Mouse (Mus musculus) heart, embryonic 10.5 days (tissue): ENCODE measurements at regions not wholly inside any gene's neighbourhood (a gene's known extent, or its start where the extent isn't known, plus 50 kb on each side); places are given as distances from the start of the nearest gene placed in this dataset.
A peak's percentile ranks its signal among the peaks of the same experiment; 100 is the strongest.

Source experiments
- DNase-seq: peaks from one replicate; pipeline ENCODE4 v3.0.0-alpha.2; 2017; ENCODE audit warnings: low spot score
- H3K27ac ChIP-seq: fragments of 300-500 bp; sonication (generic); 2 replicates; pipeline ENCODE4 v1.5.1; 2016; ENCODE audit warnings: mild to moderate bottlenecking
- H3K27me3 ChIP-seq: fragments of 300-500 bp; sonication (generic); 2 replicates; pipeline ENCODE4 v1.6.1; 2016; ENCODE audit warnings: mild to moderate bottlenecking; ENCODE audit not compliant: poor library complexity, insufficient read depth, severe bottlenecking
- H3K36me3 ChIP-seq: fragments of 300-500 bp; sonication (generic); 2 replicates; pipeline ENCODE4 v1.6.1; 2016; ENCODE audit warnings: mild to moderate bottlenecking, moderate library complexity
- H3K4me1 ChIP-seq: fragments of 300-500 bp; sonication (generic); 2 replicates; pipeline ENCODE4 v1.6.1; 2016; ENCODE audit warnings: mild to moderate bottlenecking
- H3K4me3 ChIP-seq: fragments of 300-500 bp; sonication (generic); 2 replicates; pipeline ENCODE4 v1.5.1; 2016; ENCODE audit warnings: mild to moderate bottlenecking, moderate library complexity
- H3K9me3 ChIP-seq: fragments of 300-500 bp; sonication (generic); 2 replicates; pipeline ENCODE4 v1.6.1; 2016; ENCODE audit warnings: mild to moderate bottlenecking, moderate library complexity
- WGBS: fragments of 180-500 bp; shearing (Covaris S2); methylation state at CpG from one replicate; pipeline ENCODE4 v1.1.7; 2016; 5-methylcytosine and 5-hydroxymethylcytosine counted together

DNA sequence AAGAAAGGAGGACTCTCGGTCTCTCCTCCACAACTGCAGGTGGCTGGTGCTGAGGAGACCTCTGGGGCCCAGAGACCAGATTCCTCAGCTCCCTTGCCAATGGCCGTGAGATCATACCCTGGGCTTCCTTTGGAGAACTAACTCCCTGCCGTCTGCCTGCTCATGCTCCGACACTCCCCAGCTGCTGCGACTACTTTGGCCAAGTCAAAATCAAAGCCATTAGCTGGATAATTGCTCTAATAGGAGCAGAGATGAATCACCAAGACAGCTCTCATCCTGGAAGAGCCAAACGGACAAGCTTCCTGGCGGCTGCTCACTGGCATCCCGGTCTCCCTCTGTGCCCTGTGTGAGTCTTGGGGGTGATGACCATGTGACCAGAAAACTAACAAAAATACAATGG is 198.3 kb upstream of the A430005L14Rik start:
- no peak overlapping the region for H3K27ac ChIP-seq
- H3K27me3 ChIP-seq = no peaks in the 10 kb centered on the region; the same call in 1 of the 2 replicates
- H3K4me3 ChIP-seq = no peak overlapping the region
- WGBS = 72% methylated on average over 8 of the region's 8 CpGs
- no peak for DNase-seq
- H3K36me3 ChIP-seq = no peaks in the 10 kb centered on the region
- no peaks in the 10 kb centered on the region for H3K9me3 ChIP-seq
- H3K4me1 ChIP-seq = no peaks in the 10 kb centered on the region

DNA sequence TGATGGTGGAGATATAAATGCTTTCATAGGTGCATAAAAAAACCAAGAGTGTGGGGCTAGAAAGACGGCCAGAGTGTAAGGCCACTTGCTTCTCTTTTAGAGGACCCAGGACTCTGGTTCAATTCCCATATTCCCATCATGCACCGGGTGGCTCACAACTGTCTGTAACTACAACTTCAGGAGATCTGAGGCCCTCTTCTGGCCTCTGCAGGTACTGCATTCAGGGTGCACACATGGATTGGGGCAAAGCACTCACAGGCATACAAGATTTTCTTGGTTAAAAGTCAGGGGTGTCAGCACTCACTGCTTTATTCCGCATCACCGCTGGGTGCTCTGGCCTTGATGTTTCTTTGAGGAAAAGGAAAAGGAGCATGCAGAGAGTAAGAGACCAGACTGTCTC is 196.1 kb upstream of the A430005L14Rik start:
- no peaks in the 10 kb centered on the region for H3K9me3 ChIP-seq
- no peak overlapping the region for H3K4me3 ChIP-seq
- no peaks in the 10 kb centered on the region for H3K36me3 ChIP-seq
- WGBS = 87% methylated on average over 4 of the region's 4 CpGs
- no peak overlapping the region for H3K27ac ChIP-seq
- no peaks in the 10 kb centered on the region for H3K4me1 ChIP-seq
- no peaks in the 10 kb centered on the region for H3K27me3 ChIP-seq
- DNase-seq = no peak

DNA sequence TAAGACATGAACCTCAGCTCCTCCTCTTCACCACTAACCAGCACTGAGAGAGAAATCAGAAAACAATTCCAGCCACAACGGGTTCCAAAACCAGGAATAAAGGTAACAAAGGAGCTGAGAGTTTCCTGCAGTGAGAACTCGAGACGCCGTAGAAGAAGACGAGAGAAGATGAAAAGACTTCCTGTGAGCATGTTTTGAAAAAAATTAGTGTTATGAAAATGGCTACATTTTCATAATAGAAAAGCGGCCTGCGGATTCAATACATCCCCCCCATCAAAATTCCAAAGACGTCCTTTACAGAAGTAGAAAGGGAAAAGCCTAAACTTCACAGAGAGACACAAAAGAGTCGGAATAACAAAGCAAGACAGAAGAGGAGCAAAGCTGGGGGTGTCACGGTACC is 193.6 kb upstream of the A430005L14Rik start:
- no peaks in the 10 kb centered on the region for H3K36me3 ChIP-seq
- WGBS = 83% methylated on average over 10 of the region's 10 CpGs

DNA sequence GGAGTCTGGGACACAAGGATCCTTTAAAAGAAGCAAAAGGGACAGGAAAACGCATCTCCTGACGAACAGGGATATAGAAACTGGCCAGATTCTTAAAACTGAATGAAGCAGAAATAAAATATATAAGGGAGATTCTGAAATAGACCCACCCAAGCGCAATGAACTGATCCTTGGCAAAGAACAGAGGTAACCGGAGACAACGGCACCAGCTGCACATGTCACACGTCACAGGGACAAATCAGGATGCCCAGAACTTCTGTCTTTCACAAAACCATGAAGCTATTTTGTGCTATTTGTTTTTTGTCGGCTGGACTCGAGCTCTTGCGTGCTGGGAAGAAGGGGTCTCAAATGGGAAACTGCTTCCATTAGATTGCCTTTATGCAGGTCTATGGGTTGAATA is 189.3 kb upstream of the A430005L14Rik start:
- no peaks in the 10 kb centered on the region for H3K27me3 ChIP-seq
- no peak for DNase-seq
- H3K27ac ChIP-seq = no peak overlapping the region
- WGBS = 86% methylated on average over 9 of the region's 9 CpGs
- H3K36me3 ChIP-seq = no peaks in the 10 kb centered on the region
- H3K9me3 ChIP-seq = no peaks in the 10 kb centered on the region
- peaks cover 12% of the 10 kb centered on the region for H3K4me1 ChIP-seq
- H3K4me3 ChIP-seq = no peak overlapping the region

More for the DNA sequence above, 193.6 kb upstream of the A430005L14Rik start:
- no peak for DNase-seq
- peaks cover 5% of the 10 kb centered on the region; the same call in 1 of the 2 replicates for H3K4me1 ChIP-seq
- no peaks in the 10 kb centered on the region for H3K27me3 ChIP-seq
- H3K9me3 ChIP-seq = no peaks in the 10 kb centered on the region
- no peak overlapping the region for H3K4me3 ChIP-seq
- H3K27ac ChIP-seq = no peak overlapping the region

DNA sequence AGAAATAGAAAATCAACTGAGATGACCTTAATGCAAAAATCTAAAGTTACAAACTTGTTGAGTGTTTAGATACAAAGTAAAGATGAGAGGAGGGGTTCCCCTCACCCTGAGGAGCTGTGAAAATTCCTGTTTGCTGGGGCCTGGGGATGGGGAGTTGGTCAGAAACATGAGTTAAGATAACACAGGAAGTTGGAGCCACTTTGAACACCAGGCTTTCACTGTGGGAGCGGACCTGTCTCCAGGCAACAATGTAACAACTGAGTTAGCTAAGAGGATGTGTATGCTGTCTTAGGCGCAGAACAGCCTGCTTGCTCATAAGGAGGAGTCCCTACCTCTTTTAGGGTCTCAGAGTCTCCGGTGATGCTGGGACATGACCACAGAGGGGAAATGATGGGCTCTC is 188.7 kb upstream of the A430005L14Rik start:
- Histone ChIP-seq H3K4me3 (no peak overlapping the region), H3K9me3 (no peaks in the 10 kb centered on the region), H3K27ac (no peak overlapping the region), H3K27me3 (no peaks in the 10 kb centered on the region), H3K36me3 (no peaks in the 10 kb centered on the region), H3K4me1 (peaks cover 12% of the 10 kb centered on the region)
- WGBS = 21% methylated on average over 3 of the region's 3 CpGs
- DNase-seq = peak; percentile 80

DNA sequence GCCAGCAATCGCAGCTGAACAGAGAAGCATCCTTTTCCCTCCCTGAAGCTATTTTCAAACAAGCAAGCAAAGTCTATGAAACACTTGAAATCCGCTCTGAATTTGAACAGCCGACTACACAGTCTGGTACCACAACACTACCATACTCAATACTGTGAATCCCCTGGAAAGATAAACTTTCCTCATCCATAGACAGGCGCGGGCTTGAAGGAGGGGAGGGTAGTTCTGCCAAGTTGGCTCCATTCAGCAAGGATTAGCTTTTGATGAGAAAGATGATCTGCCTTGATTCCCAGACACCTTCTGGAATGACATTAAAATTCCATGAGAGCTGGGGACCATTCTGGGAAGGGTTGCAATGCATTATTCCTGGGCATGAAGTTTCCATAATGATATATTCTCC is 186.4 kb upstream of the A430005L14Rik start:
- H3K36me3 ChIP-seq = no peaks in the 10 kb centered on the region
- no peak for DNase-seq
- no peaks in the 10 kb centered on the region for H3K9me3 ChIP-seq
- peaks cover 12% of the 10 kb centered on the region for H3K4me1 ChIP-seq
- no peak overlapping the region for H3K4me3 ChIP-seq
- no peaks in the 10 kb centered on the region for H3K27me3 ChIP-seq
- 82% methylated on average over 5 of the region's 5 CpGs for WGBS
- no peak overlapping the region for H3K27ac ChIP-seq

DNA sequence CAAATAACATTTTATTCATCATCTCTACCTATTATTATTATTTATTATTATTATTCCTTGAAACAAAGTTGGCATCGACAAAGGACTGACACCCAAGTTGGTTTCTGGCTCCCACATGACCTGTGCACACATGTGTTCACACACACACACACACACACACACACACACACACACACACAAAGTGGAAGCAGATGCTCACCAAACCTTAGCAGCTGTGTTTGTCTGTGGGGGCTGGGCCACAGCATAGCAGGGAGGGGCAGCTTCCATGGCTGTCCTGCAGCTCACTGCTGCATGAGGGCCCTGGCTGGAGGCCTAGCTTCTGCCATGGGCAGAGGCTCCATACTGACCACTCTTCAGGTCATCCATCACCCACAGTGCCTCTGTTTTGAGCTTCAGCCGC is 176.5 kb upstream of the A430005L14Rik start:
- Histone ChIP-seq H3K4me1 (no peaks in the 10 kb centered on the region), H3K9me3 (no peaks in the 10 kb centered on the region), H3K27me3 (no peaks in the 10 kb centered on the region), H3K4me3 (no peak overlapping the region), H3K27ac (no peak overlapping the region), H3K36me3 (no peaks in the 10 kb centered on the region)
- no peak for DNase-seq
- 83% methylated on average over 2 of the region's 2 CpGs for WGBS

DNA sequence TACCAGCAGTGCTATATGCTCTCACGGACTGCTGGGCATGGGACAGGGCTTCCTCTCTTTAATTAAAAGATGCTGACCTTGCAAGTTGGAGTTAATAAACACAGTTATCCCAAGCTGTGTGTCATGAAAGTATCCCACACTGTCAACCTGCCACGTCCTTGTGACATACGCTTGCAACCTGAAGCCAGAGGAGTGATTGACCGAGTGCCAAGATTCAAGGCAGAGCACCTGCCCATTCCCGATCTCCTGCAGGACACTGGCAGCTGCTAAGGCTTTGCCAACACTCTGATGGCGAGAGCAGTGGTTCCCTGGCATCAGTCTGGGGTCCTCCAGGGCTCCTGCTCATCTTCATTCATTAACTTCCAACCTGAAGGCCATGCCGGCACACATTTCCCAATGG is 175.8 kb upstream of the A430005L14Rik start:
- Histone ChIP-seq H3K27me3 (no peaks in the 10 kb centered on the region), H3K9me3 (no peaks in the 10 kb centered on the region), H3K36me3 (no peaks in the 10 kb centered on the region), H3K27ac (no peak overlapping the region), H3K4me1 (no peaks in the 10 kb centered on the region), H3K4me3 (no peak overlapping the region)
- DNase-seq = no peak
- 75% methylated on average over 7 of the region's 7 CpGs for WGBS

DNA sequence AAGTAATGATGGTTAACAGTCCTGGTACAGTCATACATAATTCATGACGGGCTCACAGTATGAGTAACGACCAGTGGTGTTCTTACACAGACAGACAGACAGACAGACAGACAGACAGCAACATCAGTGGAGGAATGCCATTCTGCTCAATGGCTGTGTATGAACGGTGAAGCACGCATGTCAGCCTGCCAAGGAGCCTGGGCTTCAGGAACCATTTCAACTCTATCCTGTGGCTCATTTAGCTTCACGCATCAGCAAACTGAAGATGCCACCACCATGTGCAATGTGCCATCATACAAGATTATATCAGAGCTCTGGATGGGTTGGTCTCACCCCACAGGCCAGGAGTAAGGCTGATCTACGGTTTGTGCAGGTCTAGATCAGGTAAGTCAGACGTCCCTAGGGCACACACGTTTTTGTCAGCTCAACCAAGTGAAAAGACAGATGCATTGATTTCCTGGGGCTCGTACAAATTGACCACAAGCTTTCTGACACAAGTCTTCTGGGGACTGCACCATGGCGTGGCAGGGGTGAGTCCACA is 175.0 kb upstream of the A430005L14Rik start:
- Histone ChIP-seq H3K27me3 (no peaks in the 10 kb centered on the region), H3K4me3 (no peak overlapping the region), H3K27ac (no peak overlapping the region), H3K36me3 (no peaks in the 10 kb centered on the region), H3K4me1 (no peaks in the 10 kb centered on the region), H3K9me3 (no peaks in the 10 kb centered on the region)
- WGBS = 80% methylated on average over 10 of the region's 10 CpGs
- no peak for DNase-seq

DNA sequence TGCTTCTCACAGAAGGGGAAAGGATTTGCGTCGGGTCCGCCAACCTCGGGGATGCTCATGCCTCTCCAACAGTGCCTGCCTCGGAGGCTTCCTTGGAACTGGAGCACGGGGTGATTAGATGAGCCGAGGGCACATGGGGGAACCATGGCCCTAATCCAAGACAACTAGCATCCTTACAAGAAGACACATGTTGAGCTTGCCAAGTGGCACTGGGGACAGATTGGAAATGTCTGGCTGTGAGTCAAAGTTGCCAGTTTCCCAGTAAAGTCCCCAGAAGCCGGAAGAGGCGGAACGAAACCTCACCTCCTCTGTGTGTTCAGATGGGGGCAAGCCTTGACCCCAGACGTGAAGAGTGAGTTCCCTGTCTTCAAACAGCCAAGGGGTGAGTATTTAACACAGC is 172.6 kb upstream of the A430005L14Rik start:
- Histone ChIP-seq H3K9me3 (no peaks in the 10 kb centered on the region), H3K27ac (no peak overlapping the region), H3K4me1 (no peaks in the 10 kb centered on the region), H3K27me3 (no peaks in the 10 kb centered on the region), H3K36me3 (no peaks in the 10 kb centered on the region), H3K4me3 (no peak overlapping the region)
- WGBS = 88% methylated on average over 11 of the region's 11 CpGs
- no peak for DNase-seq

DNA sequence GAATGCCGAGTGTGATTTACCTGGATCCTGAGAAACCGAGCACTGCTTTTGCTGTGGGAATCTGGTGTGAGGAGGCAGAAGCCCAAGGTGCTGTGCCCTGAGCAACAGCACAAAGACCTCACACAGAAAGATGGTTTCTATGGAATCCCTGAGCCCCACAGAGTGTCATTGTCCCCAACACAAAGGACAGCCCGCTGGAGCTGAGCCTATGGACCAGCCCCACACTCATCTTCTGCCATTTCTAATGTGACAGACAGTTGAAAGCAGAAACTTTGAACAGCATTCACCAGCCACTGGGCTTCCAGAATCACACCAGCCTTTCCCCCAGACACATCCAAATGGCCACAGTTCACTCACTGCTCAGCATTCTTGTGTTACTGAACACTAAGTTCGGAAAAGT is 171.5 kb upstream of the A430005L14Rik start:
- no peak for DNase-seq
- 77% methylated on average over 4 of the region's 4 CpGs for WGBS
- Histone ChIP-seq H3K4me1 (no peaks in the 10 kb centered on the region), H3K4me3 (no peak overlapping the region), H3K27ac (no peak overlapping the region), H3K9me3 (no peaks in the 10 kb centered on the region), H3K27me3 (no peaks in the 10 kb centered on the region), H3K36me3 (no peaks in the 10 kb centered on the region)

DNA sequence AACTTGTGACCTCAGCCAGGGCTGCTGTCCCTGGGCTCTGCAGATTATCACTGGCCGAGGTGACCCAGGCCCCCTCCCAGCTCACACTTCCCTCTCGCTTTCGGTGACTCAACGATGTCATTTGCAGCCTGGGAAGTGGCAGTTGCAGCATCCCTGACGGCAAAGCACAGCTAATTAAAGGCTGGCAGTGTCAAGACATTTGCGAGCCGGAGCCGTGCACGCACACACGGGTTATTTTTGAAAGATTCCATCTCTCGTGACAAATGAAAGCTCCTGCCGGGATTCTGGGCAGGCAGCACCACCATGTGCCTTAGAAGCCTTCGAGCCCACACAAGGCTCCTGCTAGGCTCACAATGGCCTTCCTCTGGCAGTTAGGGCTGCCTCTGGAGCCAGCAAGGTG is 164.7 kb upstream of the A430005L14Rik start:
- Histone ChIP-seq H3K4me3 (no peak overlapping the region), H3K4me1 (peaks cover 7% of the 10 kb centered on the region)

DNA sequence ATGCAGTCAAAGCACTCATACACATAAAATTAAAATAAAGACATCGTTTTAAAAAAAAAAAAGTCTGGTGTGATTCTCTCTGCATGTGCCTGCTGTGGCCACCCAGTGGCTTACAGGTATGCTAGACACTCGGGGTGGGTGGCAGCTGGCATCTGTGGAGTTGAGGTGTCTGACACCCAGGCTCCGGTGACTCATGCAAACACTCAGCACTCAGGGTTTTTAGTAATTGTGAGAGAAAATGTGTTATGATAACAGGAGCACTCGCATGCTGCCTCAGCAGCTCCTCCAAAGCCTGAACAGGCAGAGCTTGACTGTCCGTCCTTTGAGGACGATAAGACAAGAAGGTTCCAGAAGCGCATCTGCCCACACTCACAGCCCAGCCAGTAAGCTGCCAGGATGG is 159.0 kb upstream of the A430005L14Rik start:
- H3K9me3 ChIP-seq = no peaks in the 10 kb centered on the region
- DNase-seq = no peak
- peaks cover 16% of the 10 kb centered on the region for H3K27me3 ChIP-seq
- no peaks in the 10 kb centered on the region for H3K36me3 ChIP-seq
- H3K27ac ChIP-seq = no peak overlapping the region
- 77% methylated on average over 7 of the region's 7 CpGs for WGBS
- H3K4me1 ChIP-seq = 0 out of 2 replicates have a peak, but pooled peaks cover 4% of the 10 kb centered on the region
- no peak overlapping the region for H3K4me3 ChIP-seq

More for the DNA sequence above, 164.7 kb upstream of the A430005L14Rik start:
- H3K27ac ChIP-seq = no peak overlapping the region
- peaks cover 24% of the 10 kb centered on the region for H3K27me3 ChIP-seq
- H3K9me3 ChIP-seq = no peaks in the 10 kb centered on the region
- no peak for DNase-seq
- 49% methylated on average over 13 of the region's 13 CpGs for WGBS
- no peaks in the 10 kb centered on the region for H3K36me3 ChIP-seq

DNA sequence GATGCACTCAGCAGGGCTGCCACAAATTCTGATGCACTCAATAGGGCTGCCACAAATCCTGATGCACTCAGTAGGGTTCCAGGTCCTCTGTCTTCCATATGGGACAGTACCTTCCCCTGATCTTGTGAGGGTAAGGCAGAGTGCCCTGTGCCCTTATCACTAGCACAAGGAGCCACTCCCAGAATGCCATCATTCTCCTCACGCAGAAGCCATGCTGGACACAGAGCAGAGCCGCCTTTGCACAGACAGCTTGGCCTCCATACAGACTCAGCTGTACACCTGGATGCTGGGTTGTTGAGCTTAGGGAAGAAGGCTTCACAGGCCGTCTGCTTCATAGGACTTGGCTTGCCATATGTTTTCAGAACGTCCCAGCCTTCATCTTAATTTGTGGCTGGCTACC is 151.3 kb upstream of the A430005L14Rik start:
- Histone ChIP-seq H3K36me3 (no peaks in the 10 kb centered on the region), H3K27me3 (peaks cover 39% of the 10 kb centered on the region), H3K4me1 (peaks cover 8% of the 10 kb centered on the region; the same call in 1 of the 2 replicates), H3K27ac (no peak overlapping the region), H3K9me3 (no peaks in the 10 kb centered on the region), H3K4me3 (no peak overlapping the region)
- no peak for DNase-seq
- 41% methylated on average over 4 of the region's 4 CpGs for WGBS
